ENCODE assay signal across 7 mouse cellular contexts in genomic region chr3:8245195-8245789, GRCm38 (mm10).
DNase-seq lines count a peak whose midpoint lies in the region; ATAC-seq and TF ChIP-seq lines count a peak whose summit lies in the region.
"Not testable (repeated sequence)": the region's sequence is repeated elsewhere in the genome, so short reads cannot be mapped to it uniquely, and the experiment has no call there.

No protein-coding gene starts in this region.

- peak; percentile 63 for ATAC-seq in inflammation-experienced regulatory T-cells, adult 6 months

- H3K4me1 ChIP-seq in midbrain, embryonic 10.5 days; spleen, adult 2 months (ENCODE audit: control insufficient read depth, insufficient read depth, insufficient read length): not testable (repeated sequence)

- TF ChIP-seq CTCF in spleen, adult 2 months (IDR thresholded peaks at IDR 0.05; ENCODE audit: extremely low read depth, insufficient read depth, insufficient read length, insufficient replicate concordance), result not testable (repeated sequence)

- 71% methylated on average over 2 of the region's 2 CpGs for WGBS in midbrain, embryonic 10.5 days
- WGBS in spleen, adult 2 months, result 70% methylated on average over 2 of the region's 2 CpGs

- H3K9me3 ChIP-seq in midbrain, embryonic 10.5 days (replicated peaks), result not testable (repeated sequence)

- peak; percentile 9 to 60 for DNase-seq in adrenal gland, adult (ENCODE audit: inconsistent age in 2 of 2, low spot score in 1 of 2)
- DNase-seq in cerebellum, postnatal 4 days (ENCODE audit: low spot score in 2 of 2), result peak; percentile 70
- peak; percentile 30 for DNase-seq in gastrocnemius, postnatal 14 days
- DNase-seq in left cerebral cortex, postnatal 25 days (ENCODE audit: low spot score in 2 of 2), result peak; percentile 22 to 37
- peak; percentile 73 for DNase-seq in midbrain, embryonic 10.5 days (ENCODE audit: low spot score)
- DNase-seq in spleen, adult 2 months (ENCODE audit: low read depth in 1 of 2, low spot score in 2 of 2), result peak; percentile 54 to 67

- not testable (repeated sequence) for H3K36me3 ChIP-seq in midbrain, embryonic 10.5 days; spleen, adult 2 months (ENCODE audit: control insufficient read depth, insufficient read depth, low read length)

- not testable (repeated sequence) for TF ChIP-seq POLR2A in spleen, adult 2 months (IDR thresholded peaks at IDR 0.05; ENCODE audit: low read depth, low read length)

- not testable (repeated sequence) for H3K27me3 ChIP-seq in midbrain, embryonic 10.5 days (ENCODE audit: low read depth, poor library complexity, severe bottlenecking); spleen, adult 2 months (ENCODE audit: control insufficient read depth, insufficient read depth, low read length)

- H3K27ac ChIP-seq in midbrain, embryonic 10.5 days (replicated peaks); spleen, adult 2 months (ENCODE audit: insufficient read depth, low read length): not testable (repeated sequence)

- not testable (repeated sequence) for H3K4me3 ChIP-seq in midbrain, embryonic 10.5 days; spleen, adult 2 months (ENCODE audit: extremely low read depth, insufficient read depth, insufficient read length)

- intact Hi-C loops in gastrocnemius, postnatal 14 days (cut with DNase I; ENCODE audit: low total_unique reads); left cerebral cortex, postnatal 25 days (cut with DNase I): not testable (repeated sequence)
